Mouse (Mus musculus): ENCODE measurements around the gene Gm15114. TPM values are rescaled to one million over a fixed set of nuclear protein-coding genes. Genes with fewer than 3 reads are reported as not detected.
"Not testable (repeated sequence)": the region's sequence is repeated elsewhere in the genome, so short reads cannot be mapped to it uniquely, and the experiment has no call there.

The Gm15114 gene
- polyA plus RNA-seq (2015; fragmentation: Nextera tagmentation; extraction: Ambion mirVana): not detected in 2 replicates

- not testable (repeated sequence) for ATAC-seq; H3K27ac ChIP-seq; H3K9ac ChIP-seq (replicated peaks); H3K27me3 ChIP-seq; H3K4me1 ChIP-seq (replicated peaks); H3K4me3 ChIP-seq (replicated peaks); H3K36me3 ChIP-seq; H3K9me3 ChIP-seq; H3K4me2 ChIP-seq (replicated peaks)
- WGBS: no CpG with 5 or more reads among the region's 1 CpGs
Measured at GRCm38 (mm10) chrX:148488649-148489048, at the start of gene Gm15114. Gene Gm15114, plus strand, starts transcription at chrX:148488949.

Other genes with a start within 250 kb of the Gm15114 start
- gene Gm8334, start 126.2 kb downstream of the Gm15114 start, polyA plus RNA-seq (2015; fragmentation: Nextera tagmentation; extraction: Ambion mirVana): not detected in 2 replicates
- gene Gm15127, start 174.6 kb downstream of the Gm15114 start, polyA plus RNA-seq (2015; fragmentation: Nextera tagmentation; extraction: Ambion mirVana): not detected in 2 replicates